Mouse (Mus musculus) CH12.LX (cell line): ENCODE data around the gene Btbd19.

Experiments used
- CTCF ChIP-seq, 2 experiments: IDR thresholded peaks in 1 of 2; conservative IDR thresholded peaks in 1 of 2; 2 replicates each; pipeline ENCODE4 v1.5.1; 2011 to 2012; ENCODE audit warnings: low read depth in 2 of 2, low read length in 2 of 2, improper control_type of control experiment in 1 of 2, inconsistent platforms in 1 of 2, mild to moderate bottlenecking in 1 of 2, moderate library complexity in 1 of 2
- EP300 ChIP-seq: IDR thresholded peaks from 2 replicates; pipeline ENCODE4 v1.6.1; 2011; ENCODE audit warnings: low read length, improper control_type of control experiment
- NELFE ChIP-seq: IDR thresholded peaks from 2 replicates; pipeline ENCODE4 v1.6.1; 2011; ENCODE audit warnings: low read depth, low read length, improper control_type of control experiment
- PAX5 ChIP-seq: IDR thresholded peaks from 2 replicates; pipeline ENCODE4 v1.6.1; 2012; ENCODE audit warnings: low read length, inconsistent platforms, mixed read lengths
- POLR2A ChIP-seq: IDR thresholded peaks from 2 replicates; pipeline ENCODE4 v1.6.1; 2011; ENCODE audit warnings: low read depth, mild to moderate bottlenecking, improper control_type of control experiment, low read length
- ZNF384 ChIP-seq: IDR thresholded peaks from 2 replicates; pipeline ENCODE4 v1.6.1; 2012; ENCODE audit warnings: low read depth, low read length, improper control_type of control experiment, inconsistent platforms

- TF ChIP-seq EP300 (no peak), NELFE (no peak), POLR2A (no peak), ZNF384 (no peak), PAX5 (no peak), CTCF (conservative IDR thresholded peaks at IDR 0.05 in 1 of 2, IDR thresholded peaks at IDR 0.05 in 1 of 2; ENCODE audit: low read depth in 2 of 2, low read length in 2 of 2) (no peak)
Observed at GRCm38 (mm10) chr4:117100036-117100435, 25.5 kb downstream of the Btbd19 start.
